Mouse (Mus musculus) intestine, embryonic 15.5 days (tissue): ENCODE measurements around the gene Lhpp. TPM values are rescaled to one million over a fixed set of nuclear protein-coding genes. Genes with fewer than 3 reads are reported as not detected.

Experiments used
- ATAC-seq: fragments of 200-750 bp; cut with Nextera tagmentation; 2 replicates; pipeline ENCODE4 v1.8.0; 2017; ENCODE audit warnings: moderate TSS enrichment, moderate library complexity
- H3K27ac ChIP-seq: fragments of 300-500 bp; sonication (generic); 2 replicates; pipeline ENCODE4 v1.5.1; 2015; ENCODE audit warnings: mild to moderate bottlenecking, inconsistent platforms
- H3K27me3 ChIP-seq: fragments of 300-500 bp; sonication (generic); replicated peaks from 2 replicates; pipeline ENCODE4 v1.6.1; 2015; ENCODE audit warnings: inconsistent platforms
- H3K36me3 ChIP-seq: fragments of 300-500 bp; sonication (generic); 2 replicates; pipeline ENCODE4 v1.6.1; 2015; ENCODE audit warnings: inconsistent platforms
- H3K4me1 ChIP-seq: fragments of 300-500 bp; sonication (generic); replicated peaks from 2 replicates; pipeline ENCODE4 v1.6.1; 2015; ENCODE audit warnings: inconsistent platforms
- H3K4me2 ChIP-seq: fragments of 300-500 bp; sonication (generic); replicated peaks from 2 replicates; pipeline ENCODE4 v1.6.1; 2015; ENCODE audit warnings: mild to moderate bottlenecking, inconsistent platforms
- H3K4me3 ChIP-seq: fragments of 300-500 bp; sonication (generic); replicated peaks from 2 replicates; pipeline ENCODE4 v1.5.1; 2015; ENCODE audit warnings: inconsistent platforms
- H3K9ac ChIP-seq: fragments of 300-500 bp; sonication (generic); 2 replicates; pipeline ENCODE4 v1.6.1; 2015; ENCODE audit warnings: inconsistent platforms
- H3K9me3 ChIP-seq: fragments of 300-500 bp; sonication (generic); 2 replicates; pipeline ENCODE4 v1.6.1; 2016; ENCODE audit warnings: inconsistent platforms
- WGBS: fragments of 180-500 bp; shearing (Covaris S2); methylation state at CpG from one replicate; pipeline ENCODE4 v1.1.7; 2015; 5-methylcytosine and 5-hydroxymethylcytosine counted together
- polyA plus RNA-seq: library from polyadenylated mRNA; unstranded; fragments of >200 nt; fragmentation: Nextera tagmentation; extraction: Ambion mirVana; gene quantifications from 2 replicates; pipeline ENCODE4 v1.2.1, GENCODE M21; 2015

Lhpp gene
- polyA plus RNA-seq, 1 experiment from 2014 or later, result 40.4 TPM

DNA sequence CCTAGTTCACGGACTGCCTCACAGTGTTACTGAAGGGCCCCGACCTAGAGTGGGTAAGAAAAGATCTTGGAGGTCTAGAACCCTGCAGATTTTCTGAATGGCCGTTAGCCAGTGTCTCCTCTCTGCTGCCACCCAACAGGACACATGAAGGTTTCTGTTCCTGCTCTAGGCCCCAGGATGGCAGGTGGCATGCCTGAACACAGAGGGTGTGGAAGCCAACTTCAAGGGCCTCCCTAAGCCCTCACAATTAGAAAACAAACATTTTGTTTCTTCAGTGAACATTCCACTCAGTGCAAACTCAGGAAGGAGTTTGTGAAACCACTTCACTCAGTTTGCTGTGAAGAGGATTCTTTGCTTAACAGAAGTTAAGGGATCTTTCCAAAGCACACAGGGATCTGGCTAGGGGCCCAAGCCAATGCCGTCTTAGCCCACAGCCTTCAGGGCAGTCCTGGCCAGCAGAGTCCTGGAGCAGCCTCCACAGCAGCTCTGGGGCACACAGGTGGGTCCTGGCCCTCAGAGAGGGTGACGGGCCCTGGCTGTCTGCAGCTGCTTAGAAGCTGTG lies 114.1 kb downstream of the Lhpp start:
- H3K27ac ChIP-seq, result no peak overlapping the region
- 92% methylated on average over 5 of the region's 5 CpGs for WGBS
- H3K4me3 ChIP-seq, result no peak overlapping the region

GRCm38 (mm10) chr7:132726106-132726861 lies 115.8 kb downstream of the Lhpp start:
- H3K36me3 ChIP-seq, result no peaks in the 10 kb centered on the region
- no peak for ATAC-seq
- no peak overlapping the region for H3K4me2 ChIP-seq
- no peak overlapping the region for H3K4me3 ChIP-seq
- H3K4me1 ChIP-seq, result peaks cover 7% of the 10 kb centered on the region; the same call in 1 of the 2 replicates
- no peaks in the 10 kb centered on the region for H3K9me3 ChIP-seq
- 54% methylated on average over 13 of the region's 13 CpGs for WGBS
- H3K27me3 ChIP-seq, result no peaks in the 10 kb centered on the region
- H3K9ac ChIP-seq, result no peak overlapping the region
- no peak overlapping the region for H3K27ac ChIP-seq

More for the DNA sequence above, 114.1 kb downstream of the Lhpp start:
- Histone ChIP-seq H3K27me3 (no peaks in the 10 kb centered on the region), H3K9me3 (no peaks in the 10 kb centered on the region), H3K9ac (no peak overlapping the region), H3K4me1 (peaks cover 7% of the 10 kb centered on the region; the same call in 1 of the 2 replicates), H3K4me2 (no peak overlapping the region), H3K36me3 (no peaks in the 10 kb centered on the region)
- ATAC-seq, result no peak

GRCm38 (mm10) chr7:132729093-132729831 lies 118.8 kb downstream of the Lhpp start:
- 67% methylated on average over 4 of the region's 4 CpGs for WGBS
- H3K27ac ChIP-seq, result no peak overlapping the region
- H3K9me3 ChIP-seq, result no peaks in the 10 kb centered on the region
- no peak overlapping the region for H3K4me2 ChIP-seq
- peaks cover 14% of the 10 kb centered on the region for H3K4me1 ChIP-seq
- H3K36me3 ChIP-seq, result no peaks in the 10 kb centered on the region
- no peak overlapping the region for H3K4me3 ChIP-seq
- no peaks in the 10 kb centered on the region for H3K27me3 ChIP-seq
- H3K9ac ChIP-seq, result no peak overlapping the region
- peak; percentile 54; the same call in 1 of the 2 replicates for ATAC-seq

GRCm38 (mm10) chr7:132730510-132730909 lies 120.1 kb downstream of the Lhpp start:
- Histone ChIP-seq H3K4me3 (no peak overlapping the region), H3K27ac (no peak overlapping the region), H3K4me1 (peaks cover 18% of the 10 kb centered on the region), H3K36me3 (no peaks in the 10 kb centered on the region), H3K9ac (no peak overlapping the region), H3K9me3 (no peaks in the 10 kb centered on the region), H3K27me3 (no peaks in the 10 kb centered on the region), H3K4me2 (no peak overlapping the region)
- ATAC-seq, result no peak
- WGBS, result 86% methylated on average over 7 of the region's 7 CpGs

DNA sequence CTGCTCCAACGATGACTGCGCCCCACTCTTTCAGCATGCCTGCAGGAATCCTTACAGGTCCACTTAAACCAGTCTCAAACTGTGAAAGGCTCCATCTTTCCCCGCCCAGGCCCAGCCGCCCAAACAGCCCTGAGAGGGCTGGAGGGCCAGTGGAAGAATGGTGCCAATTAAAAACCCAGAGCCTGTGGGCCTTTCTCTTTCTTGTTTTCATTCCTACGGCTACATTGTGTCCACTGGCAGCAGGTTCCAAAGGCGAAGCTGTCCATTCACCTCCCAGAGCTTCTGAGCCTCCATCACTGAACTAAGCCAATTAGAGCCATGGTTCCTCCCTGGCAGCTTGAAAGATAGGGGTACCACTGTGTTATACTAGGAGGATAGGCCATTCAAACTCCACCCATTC lies 121.1 kb downstream of the Lhpp start:
- no peak overlapping the region for H3K27ac ChIP-seq

DNA sequence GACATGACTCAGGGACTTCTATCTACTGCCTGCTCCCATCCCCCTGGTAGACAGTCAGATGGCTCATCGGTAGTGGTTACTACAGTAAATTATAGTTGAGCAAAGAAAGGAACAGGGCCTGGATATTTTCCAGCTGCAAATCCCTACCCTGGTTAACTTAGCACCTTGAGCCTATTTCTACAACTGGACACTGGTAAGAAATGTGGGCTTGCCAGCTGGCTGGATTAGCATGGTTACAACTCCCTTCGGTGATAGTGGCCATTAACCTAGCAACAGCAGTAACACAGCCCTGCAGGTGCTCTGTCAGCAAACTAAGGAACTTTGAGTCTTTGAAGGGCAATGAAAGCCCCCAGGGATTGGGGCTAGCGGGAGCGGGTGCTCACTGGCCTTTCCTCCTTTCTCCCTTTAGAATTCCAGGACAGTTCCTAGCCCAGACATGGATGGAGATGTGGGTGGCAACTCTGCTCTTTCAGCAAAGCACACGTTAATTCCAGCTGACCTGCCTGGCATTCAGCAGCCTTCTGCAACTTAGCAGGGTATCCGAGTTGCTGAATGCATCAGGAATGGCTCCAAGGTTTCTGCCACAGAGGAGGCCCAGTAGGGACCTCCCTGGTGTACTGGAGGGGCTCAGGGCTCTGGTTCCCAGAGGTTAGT lies 121.8 kb downstream of the Lhpp start:
- Histone ChIP-seq H3K4me3 (no peak overlapping the region), H3K27me3 (no peaks in the 10 kb centered on the region), H3K9me3 (no peaks in the 10 kb centered on the region), H3K4me2 (no peak overlapping the region), H3K9ac (no peak overlapping the region), H3K36me3 (no peaks in the 10 kb centered on the region), H3K4me1 (peaks cover 25% of the 10 kb centered on the region), H3K27ac (no peak overlapping the region)
- no peak for ATAC-seq
- WGBS, result 82% methylated on average over 6 of the region's 6 CpGs

More for the DNA sequence above, 121.1 kb downstream of the Lhpp start:
- H3K4me2 ChIP-seq, result no peak overlapping the region
- no peak for ATAC-seq
- no peak overlapping the region for H3K9ac ChIP-seq
- no peaks in the 10 kb centered on the region for H3K9me3 ChIP-seq
- WGBS, result 85% methylated on average over 6 of the region's 6 CpGs
- peaks cover 26% of the 10 kb centered on the region for H3K4me1 ChIP-seq
- H3K36me3 ChIP-seq, result no peaks in the 10 kb centered on the region
- H3K27me3 ChIP-seq, result no peaks in the 10 kb centered on the region
- H3K4me3 ChIP-seq, result no peak overlapping the region

DNA sequence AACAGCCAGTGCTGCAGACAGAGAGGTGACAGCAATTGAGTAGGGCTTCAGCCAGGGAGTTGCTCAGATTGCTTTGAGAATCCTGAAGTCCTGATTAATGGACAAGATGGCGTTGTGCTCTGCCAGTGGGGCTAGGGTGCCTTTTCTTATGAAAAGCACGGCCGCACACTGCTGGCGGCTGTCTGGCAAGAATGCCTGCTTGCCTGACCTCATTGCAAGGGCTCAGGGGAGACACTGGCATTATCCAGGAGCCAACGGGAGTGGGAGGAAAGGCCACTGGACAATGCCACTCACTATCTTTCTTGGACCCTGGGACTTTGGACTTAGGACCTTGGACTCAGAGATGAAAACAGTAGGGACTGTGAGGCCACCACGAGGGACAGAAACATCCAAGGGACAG lies 123.1 kb downstream of the Lhpp start:
- Histone ChIP-seq H3K4me3 (no peak overlapping the region), H3K4me2 (no peak overlapping the region; the same call in 1 of the 2 replicates)
- WGBS, result 75% methylated on average over 6 of the region's 6 CpGs

DNA sequence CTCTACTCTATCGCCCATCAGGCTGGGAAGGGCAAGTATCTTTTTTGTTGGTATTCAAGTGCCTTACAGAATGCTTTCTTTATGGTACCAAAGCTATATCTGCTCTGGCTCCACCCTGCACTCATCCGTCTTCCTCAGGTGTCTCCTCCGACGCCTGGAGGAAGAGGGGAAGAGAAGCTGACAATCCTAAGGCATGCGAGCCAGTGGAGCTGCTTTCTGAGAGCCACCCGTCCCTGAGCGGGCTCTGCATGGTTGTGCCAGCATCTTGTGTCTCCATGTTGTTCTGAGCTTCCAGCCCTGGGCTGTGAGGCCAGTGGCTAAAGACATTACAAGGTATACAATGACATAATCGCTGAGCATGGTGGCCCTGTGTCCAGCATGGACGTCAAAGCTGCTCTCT lies 123.8 kb downstream of the Lhpp start:
- Histone ChIP-seq H3K9me3 (no peaks in the 10 kb centered on the region), H3K27ac (no peak overlapping the region), H3K27me3 (no peaks in the 10 kb centered on the region), H3K4me2 (no peak overlapping the region), H3K4me1 (peaks cover 25% of the 10 kb centered on the region), H3K4me3 (no peak overlapping the region), H3K36me3 (no peaks in the 10 kb centered on the region), H3K9ac (no peak overlapping the region)
- ATAC-seq, result no peak
- WGBS, result 82% methylated on average over 9 of the region's 9 CpGs

More for the DNA sequence above, 123.1 kb downstream of the Lhpp start:
- no peak overlapping the region for H3K9ac ChIP-seq
- no peak overlapping the region for H3K27ac ChIP-seq
- no peaks in the 10 kb centered on the region for H3K9me3 ChIP-seq
- no peaks in the 10 kb centered on the region for H3K27me3 ChIP-seq
- no peak for ATAC-seq
- no peaks in the 10 kb centered on the region for H3K36me3 ChIP-seq
- peaks cover 25% of the 10 kb centered on the region for H3K4me1 ChIP-seq

GRCm38 (mm10) chr7:132735145-132735544 lies 124.7 kb downstream of the Lhpp start:
- no peaks in the 10 kb centered on the region for H3K9me3 ChIP-seq
- H3K9ac ChIP-seq, result no peak overlapping the region
- 33% methylated on average over 5 of the region's 5 CpGs for WGBS
- H3K27ac ChIP-seq, result 0 out of 2 replicates have a peak overlapping the region, but pooled peaks have one; percentile 20
- H3K4me1 ChIP-seq, result peaks cover 23% of the 10 kb centered on the region
- peak; percentile 58; the same call in 1 of the 2 replicates for ATAC-seq
- no peaks in the 10 kb centered on the region for H3K36me3 ChIP-seq
- no peak overlapping the region for H3K4me2 ChIP-seq
- no peaks in the 10 kb centered on the region for H3K27me3 ChIP-seq
- H3K4me3 ChIP-seq, result no peak overlapping the region

- Histone ChIP-seq H3K27me3 (no peaks in the 10 kb centered on the region), H3K4me3 (no peak overlapping the region), H3K9me3 (no peaks in the 10 kb centered on the region), H3K4me2 (no peak overlapping the region), H3K36me3 (no peaks in the 10 kb centered on the region), H3K9ac (no peak overlapping the region), H3K4me1 (peaks cover 23% of the 10 kb centered on the region), H3K27ac (peak overlapping the region; percentile 20; the same call in 1 of the 2 replicates)
- ATAC-seq, result peak; percentile 64
- 60% methylated on average over 17 of the region's 17 CpGs for WGBS
Observed at GRCm38 (mm10) chr7:132736099-132736862, 125.8 kb downstream of the Lhpp start.

GRCm38 (mm10) chr7:132738844-132739243 lies 128.4 kb downstream of the Lhpp start:
- no peak for ATAC-seq
- no peaks in the 10 kb centered on the region for H3K36me3 ChIP-seq
- no peak overlapping the region for H3K27ac ChIP-seq
- no peaks in the 10 kb centered on the region for H3K9me3 ChIP-seq
- H3K4me2 ChIP-seq, result no peak overlapping the region
- no peak overlapping the region for H3K9ac ChIP-seq
- no peaks in the 10 kb centered on the region for H3K27me3 ChIP-seq
- WGBS, result 95% methylated on average over 6 of the region's 6 CpGs
- peaks cover 17% of the 10 kb centered on the region for H3K4me1 ChIP-seq
- no peak overlapping the region for H3K4me3 ChIP-seq
